Comparison of ENCODE assay signal across 7 mouse cellular contexts in genomic region chr13:55210193-55210970, GRCm38 (mm10). TPM values are rescaled to one million over a fixed set of nuclear protein-coding genes. Genes with fewer than 3 reads are reported as not detected.
DNase-seq lines count a peak whose midpoint lies in the region; ATAC-seq and TF ChIP-seq lines count a peak whose summit lies in the region.

No protein-coding gene starts in this region.

- H3K9me3 ChIP-seq in hindbrain, embryonic 14.5 days (ENCODE audit: control insufficient read depth, low read length): no peaks in the 10 kb centered on the region

- WGBS in bone marrow, adult 2 months: 6% methylated on average over 76 of the region's 77 CpGs
- 1% methylated on average over 62 of the region's 77 CpGs for WGBS in hindbrain, embryonic 14.5 days

- peak; percentile 64; the same call in 1 of the 2 replicates for TF ChIP-seq POLR2A in bone marrow, adult 2 months (IDR thresholded peaks at IDR 0.05; ENCODE audit: borderline replicate concordance, control insufficient read depth, low read depth, low read length)
- TF ChIP-seq POLR2A in cortical plate, adult 2 months (IDR thresholded peaks at IDR 0.05; ENCODE audit: extremely low read depth, insufficient read depth, low read length): 0 out of 2 replicates have a peak, but pooled peaks have one; percentile 5

- ATAC-seq in hindbrain, embryonic 14.5 days (ENCODE audit: low FRiP score): peak; percentile 61
- peak; percentile 25; the same call in 1 of the 2 replicates for ATAC-seq in megakaryocyte progenitor cell, adult 5-6 weeks (replicated peaks; ENCODE audit: poor library complexity)

- peak overlapping the region; percentile 72 for H3K4me3 ChIP-seq in bone marrow, adult 2 months (replicated peaks; ENCODE audit: control insufficient read depth, low read depth, low read length)
- peak overlapping the region; percentile 68 for H3K4me3 ChIP-seq in cortical plate, adult 2 months (ENCODE audit: insufficient read depth, low read length)
- H3K4me3 ChIP-seq in hindbrain, embryonic 14.5 days (replicated peaks; ENCODE audit: low read length): peak overlapping the region; percentile 83

- peak; percentile 9 to 26 for DNase-seq in gastrocnemius, adult 8-10 months (ENCODE audit: low spot score in 2 of 2)
- DNase-seq in hindbrain, embryonic 14.5 days (ENCODE audit: low spot score): peak; percentile 30
- peak; percentile 27 to 75 for DNase-seq in left cerebral cortex, postnatal 36 days (ENCODE audit: low spot score in 2 of 2)
- DNase-seq in right cerebral cortex, postnatal 4 days: peak; percentile 53

- peaks cover 16% of the 10 kb centered on the region for H3K36me3 ChIP-seq in hindbrain, embryonic 14.5 days (replicated peaks; ENCODE audit: control insufficient read depth, insufficient read depth)

- intact Hi-C loops in left cerebral cortex, postnatal 36 days (cut with DNase I): loop anchor here (5.0 kb wide), 1 partner anchor 47 kb away; no protein-coding TSS in a partner anchor

- H3K9ac ChIP-seq in hindbrain, embryonic 14.5 days: peak overlapping the region; percentile 87

- H3K4me1 ChIP-seq in bone marrow, adult 2 months (ENCODE audit: control insufficient read depth, insufficient read depth, low read length): peaks cover 6% of the 10 kb centered on the region
- peaks cover 8% of the 10 kb centered on the region for H3K4me1 ChIP-seq in cortical plate, adult 2 months (ENCODE audit: control insufficient read depth, insufficient read depth, low read length)
- H3K4me1 ChIP-seq in hindbrain, embryonic 14.5 days (replicated peaks; ENCODE audit: control insufficient read depth, insufficient read depth, low read length): peaks cover 35% of the 10 kb centered on the region

- no peaks in the 10 kb centered on the region for H3K27me3 ChIP-seq in hindbrain, embryonic 14.5 days (ENCODE audit: control insufficient read depth, insufficient read depth, low read length)

- peak overlapping the region; percentile 100 for H3K27ac ChIP-seq in bone marrow, adult 2 months (ENCODE audit: control insufficient read depth, insufficient read depth, low read depth, low read length, poor library complexity)
- peak overlapping the region; percentile 94 for H3K27ac ChIP-seq in cortical plate, adult 2 months (ENCODE audit: insufficient read depth, low read length)
- peak overlapping the region; percentile 98 for H3K27ac ChIP-seq in hindbrain, embryonic 14.5 days

- peak overlapping the region; percentile 89 for H3K4me2 ChIP-seq in hindbrain, embryonic 14.5 days (replicated peaks)

- no peak for TF ChIP-seq CTCF in bone marrow, adult 2 months (IDR thresholded peaks at IDR 0.05; ENCODE audit: control insufficient read depth, insufficient read depth, low read length)
- no peak for TF ChIP-seq CTCF in cortical plate, adult 2 months (IDR thresholded peaks at IDR 0.05; ENCODE audit: extremely low read depth, insufficient read depth, low read length)

RNA-seq across cellular contexts. Expression of gene Nsd1, which starts 0.8 kb away (rescaled TPM):
- polyA plus RNA-seq in bone marrow, adult 2 months (2011; ENCODE audit: insufficient read depth, insufficient read length, low replicate concordance, missing spikeins): 20.1 and 45.9 TPM in 2 replicates
- 37.4 and 38.0 TPM in 2 replicates for polyA plus RNA-seq in cortical plate, adult 2 months (2012; rRNA removed)
- total RNA-seq in gastrocnemius, adult 8-10 months (2022): 10 to 100 TPM; 43.6 to 62.2 (median 47.4) TPM
- 53.9 and 70.7 TPM in 2 replicates for polyA plus RNA-seq in hindbrain, embryonic 14.5 days (2014; fragmentation: Nextera tagmentation; extraction: Ambion mirVana)
- total RNA-seq in left cerebral cortex, postnatal 36 days (2021): 100 to 1,000 TPM; 105 to 134 TPM
- 90.4 and 94.9 TPM in 2 replicates for total RNA-seq in megakaryocyte progenitor cell, adult 5-6 weeks (2015)
- 74.5 and 89.7 TPM in 2 replicates for total RNA-seq in megakaryocyte progenitor cell, adult 5-6 weeks (2017)

RNA-seq across cellular contexts. Expression of gene Fgfr4, which starts 57.9 kb away (rescaled TPM):
- not detected in 2 replicates for polyA plus RNA-seq in bone marrow, adult 2 months (2011; ENCODE audit: insufficient read depth, insufficient read length, low replicate concordance, missing spikeins)
- polyA plus RNA-seq in cortical plate, adult 2 months (2012; rRNA removed): 0.08 and 0.10 TPM in 2 replicates
- 1 to 10 TPM in 3 of 4 experiments, under 1 TPM in 1; 0.62 to 1.4 (median 1.4) TPM for total RNA-seq in gastrocnemius, adult 8-10 months (2022)
- polyA plus RNA-seq in hindbrain, embryonic 14.5 days (2014; fragmentation: Nextera tagmentation; extraction: Ambion mirVana): 0.92 and 1.7 TPM in 2 replicates
- total RNA-seq in left cerebral cortex, postnatal 36 days (2021): under 1 TPM; 0.18 to 0.30 TPM
- total RNA-seq in megakaryocyte progenitor cell, adult 5-6 weeks (2015): not detected in 2 replicates
- not detected in 2 replicates for total RNA-seq in megakaryocyte progenitor cell, adult 5-6 weeks (2017)

Comparison
In these comparisons a context has a peak if more than half of its experiments do, and no peak if none do; other contexts are left out.
1. Peak in every context shown above with its lines: DNase-seq, ATAC-seq, H3K4me3 ChIP-seq and H3K27ac ChIP-seq.